Mouse (Mus musculus): ENCODE measurements at regions not wholly inside any gene's neighbourhood (a gene's known extent, or its start where the extent isn't known, plus 50 kb on each side); places are given as distances from the start of the nearest gene placed in this dataset.

DNA sequence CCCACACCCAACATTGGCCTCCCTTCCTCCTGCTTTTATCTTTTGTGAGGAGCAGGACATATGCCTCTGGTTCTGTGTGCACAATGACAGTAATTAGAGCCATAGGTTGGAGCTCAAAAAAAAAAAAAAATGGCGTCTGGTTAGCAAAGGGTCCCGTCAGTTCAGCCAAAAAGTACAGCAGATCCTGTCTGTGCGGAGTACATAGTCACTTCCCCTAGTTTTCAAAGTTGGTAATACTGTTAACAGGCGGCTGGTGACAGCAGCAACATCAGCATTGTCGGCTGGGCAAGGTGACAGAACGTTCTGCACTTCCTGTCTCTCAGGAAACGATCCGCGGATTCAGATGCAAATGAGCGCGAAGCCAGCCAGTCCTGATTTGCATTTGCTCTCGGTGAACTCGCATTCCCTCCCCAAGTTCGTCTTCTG lies 642.4 kb upstream of the Gm19410 start:
- Histone ChIP-seq H3K36me3 (ENCODE audit: insufficient read depth, low read length) (no peaks in the 10 kb centered on the region), H3K9me3 (ENCODE audit: low read length) (no peaks in the 10 kb centered on the region), H3K27ac (no peak overlapping the region), H3K4me1 (ENCODE audit: insufficient read depth, low read length) (peaks cover 8% of the 10 kb centered on the region; the same call in 1 of the 2 replicates), H3K4me3 (ENCODE audit: low read length) (peak overlapping the region; percentile 23), H3K4me2 (ENCODE audit: low read depth, low read length) (peak overlapping the region; percentile 50), H3K27me3 (ENCODE audit: insufficient read depth, low read length) (no peaks in the 10 kb centered on the region), H3K9ac (replicated peaks; ENCODE audit: low read length) (no peak overlapping the region)
- DNase-seq (ENCODE audit: low spot score) (peak; percentile 76), ATAC-seq (peak; percentile 66; the same call in 1 of the 2 replicates)
- peak; percentile 15; the same call in 1 of the 2 replicates for TF ChIP-seq CTCF (IDR thresholded peaks at IDR 0.05; ENCODE audit: low read depth)
- 2% methylated on average over 14 of the region's 14 CpGs for WGBS

DNA sequence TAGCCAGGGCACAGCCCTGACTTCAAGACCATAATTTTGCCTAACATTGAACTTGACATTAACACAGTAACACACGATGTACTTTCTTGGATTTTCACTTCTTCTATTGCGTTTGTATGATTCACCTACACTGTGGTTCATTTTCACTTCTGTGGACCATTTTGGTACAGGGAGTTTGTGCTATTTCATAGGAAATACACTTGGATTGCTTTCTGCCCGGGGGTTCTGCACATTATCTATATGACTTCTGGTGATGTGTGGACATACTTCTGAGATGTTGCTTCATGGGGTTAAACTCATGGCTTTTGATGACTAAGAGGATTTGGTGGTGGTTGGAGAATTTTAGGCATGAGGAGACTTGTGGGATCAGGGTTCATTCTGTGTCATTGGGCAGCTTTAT lies 640.4 kb upstream of the Gm19410 start:
- TF ChIP-seq CTCF (IDR thresholded peaks at IDR 0.05; ENCODE audit: low read depth), result no peak
- DNase-seq (ENCODE audit: low spot score) (no peak), ATAC-seq (no peak)
- Histone ChIP-seq H3K4me3 (ENCODE audit: low read length) (no peak overlapping the region), H3K9ac (replicated peaks; ENCODE audit: low read length) (no peak overlapping the region), H3K27me3 (ENCODE audit: insufficient read depth, low read length) (no peaks in the 10 kb centered on the region), H3K9me3 (ENCODE audit: low read length) (no peaks in the 10 kb centered on the region), H3K27ac (no peak overlapping the region), H3K4me1 (ENCODE audit: insufficient read depth, low read length) (peaks cover 8% of the 10 kb centered on the region; the same call in 1 of the 2 replicates), H3K36me3 (ENCODE audit: insufficient read depth, low read length) (no peaks in the 10 kb centered on the region), H3K4me2 (ENCODE audit: low read depth, low read length) (no peak overlapping the region)
- 97% methylated on average over 3 of the region's 3 CpGs for WGBS

DNA sequence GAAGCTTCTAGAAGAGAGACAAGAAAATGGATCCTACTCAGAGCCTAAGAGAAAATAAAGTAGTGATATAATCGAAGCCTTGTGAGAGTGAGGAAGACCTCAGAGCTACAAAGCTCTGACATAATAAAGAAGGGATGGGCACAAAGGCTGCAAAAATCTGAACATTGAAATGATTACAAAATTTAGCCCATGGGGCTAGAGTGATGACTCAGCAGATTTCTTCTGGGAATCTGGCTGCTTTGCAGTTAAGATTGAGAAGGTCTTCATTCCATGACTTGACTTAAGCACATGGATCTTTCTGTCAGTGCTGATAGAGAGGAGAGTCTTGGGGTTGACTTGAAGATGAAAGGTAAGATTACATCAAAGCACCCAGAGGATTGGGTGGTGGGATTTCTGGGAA lies 633.3 kb upstream of the Gm19410 start:
- no peak overlapping the region for H3K4me2 ChIP-seq (ENCODE audit: low read depth, low read length)
- no peak overlapping the region for H3K9ac ChIP-seq (replicated peaks; ENCODE audit: low read length)
- no peak for ATAC-seq
- DNase-seq (ENCODE audit: low spot score), result no peak
- H3K4me1 ChIP-seq (ENCODE audit: insufficient read depth, low read length), result no peaks in the 10 kb centered on the region
- H3K4me3 ChIP-seq (ENCODE audit: low read length), result no peak overlapping the region
- H3K27ac ChIP-seq, result no peak overlapping the region
- no peaks in the 10 kb centered on the region for H3K9me3 ChIP-seq (ENCODE audit: low read length)
- no peaks in the 10 kb centered on the region for H3K27me3 ChIP-seq (ENCODE audit: insufficient read depth, low read length)
- 88% methylated on average over 1 of the region's 1 CpGs for WGBS
- no peak for TF ChIP-seq CTCF (IDR thresholded peaks at IDR 0.05; ENCODE audit: low read depth)
- H3K36me3 ChIP-seq (ENCODE audit: insufficient read depth, low read length), result no peaks in the 10 kb centered on the region

DNA sequence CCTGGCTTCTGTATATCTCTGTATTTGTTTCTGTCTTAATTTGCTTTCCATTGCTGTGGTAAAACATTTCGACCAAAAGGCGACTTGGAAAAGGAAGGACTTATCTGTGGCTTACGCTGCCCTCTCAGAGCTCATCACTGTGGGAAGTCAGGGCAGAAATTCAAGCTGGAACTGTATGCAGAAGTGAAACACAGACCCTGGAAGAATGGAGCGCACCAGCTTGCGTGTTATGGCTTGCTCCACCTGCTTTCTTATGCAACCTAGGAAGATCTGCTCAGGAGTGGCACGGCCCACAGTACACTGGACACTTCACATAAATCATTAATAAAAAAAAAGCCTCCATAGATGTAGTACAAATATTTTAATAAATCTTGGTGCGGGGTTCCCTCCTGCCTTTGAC lies 630.0 kb upstream of the Gm19410 start:
- no peak overlapping the region for H3K9ac ChIP-seq (replicated peaks; ENCODE audit: low read length)
- H3K27me3 ChIP-seq (ENCODE audit: insufficient read depth, low read length), result no peaks in the 10 kb centered on the region
- WGBS, result 88% methylated on average over 7 of the region's 7 CpGs
- no peak overlapping the region for H3K27ac ChIP-seq
- no peaks in the 10 kb centered on the region for H3K9me3 ChIP-seq (ENCODE audit: low read length)
- DNase-seq (ENCODE audit: low spot score) (no peak), ATAC-seq (no peak)
- H3K4me3 ChIP-seq (ENCODE audit: low read length), result no peak overlapping the region
- H3K36me3 ChIP-seq (ENCODE audit: insufficient read depth, low read length), result no peaks in the 10 kb centered on the region
- no peaks in the 10 kb centered on the region for H3K4me1 ChIP-seq (ENCODE audit: insufficient read depth, low read length)
- no peak for TF ChIP-seq CTCF (IDR thresholded peaks at IDR 0.05; ENCODE audit: low read depth)
- no peak overlapping the region for H3K4me2 ChIP-seq (ENCODE audit: low read depth, low read length)

DNA sequence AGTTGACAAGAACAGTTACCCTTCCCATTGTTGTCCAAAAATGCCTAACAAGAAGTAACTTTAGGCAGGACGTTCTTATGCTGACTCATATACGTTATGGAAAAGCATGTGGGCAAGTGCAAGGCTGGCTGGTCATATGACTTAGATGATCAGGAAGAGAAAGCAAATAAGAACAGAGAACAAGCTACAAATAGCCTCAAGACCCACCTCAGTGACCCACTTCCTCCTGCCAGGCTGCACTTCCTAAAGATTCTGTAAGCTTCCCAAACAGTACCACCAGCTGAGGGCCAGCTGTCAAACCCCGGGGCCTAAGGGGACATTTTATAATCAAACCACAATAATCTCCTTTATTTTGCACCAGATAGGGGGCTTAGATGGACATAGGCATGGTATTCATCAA lies 628.9 kb upstream of the Gm19410 start:
- Histone ChIP-seq H3K4me2 (ENCODE audit: low read depth, low read length) (no peak overlapping the region), H3K27me3 (ENCODE audit: insufficient read depth, low read length) (no peaks in the 10 kb centered on the region), H3K9me3 (ENCODE audit: low read length) (no peaks in the 10 kb centered on the region), H3K36me3 (ENCODE audit: insufficient read depth, low read length) (no peaks in the 10 kb centered on the region), H3K9ac (replicated peaks; ENCODE audit: low read length) (no peak overlapping the region), H3K27ac (no peak overlapping the region), H3K4me1 (ENCODE audit: insufficient read depth, low read length) (no peaks in the 10 kb centered on the region), H3K4me3 (ENCODE audit: low read length) (no peak overlapping the region)
- ATAC-seq, result no peak
- no peak for DNase-seq (ENCODE audit: low spot score)
- TF ChIP-seq CTCF (IDR thresholded peaks at IDR 0.05; ENCODE audit: low read depth), result no peak
- WGBS, result 76% methylated on average over 3 of the region's 3 CpGs

DNA sequence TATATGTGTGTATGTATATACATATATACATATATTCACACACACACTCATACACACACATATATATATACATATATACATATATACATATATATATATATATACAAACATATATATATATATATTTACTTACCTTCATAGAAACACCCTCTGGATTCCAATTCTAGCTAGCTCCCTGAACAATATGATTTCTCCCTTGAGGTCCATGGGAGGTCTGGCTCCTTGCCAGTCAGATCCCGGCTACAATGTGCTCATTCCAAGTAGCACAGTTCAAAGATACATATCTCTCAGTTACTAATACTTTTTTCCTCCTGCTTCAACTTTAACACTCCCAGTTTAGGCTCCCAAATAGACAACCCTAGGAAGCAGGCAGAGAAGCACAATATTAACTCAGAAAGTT lies 624.8 kb upstream of the Gm19410 start:
- no peak for DNase-seq (ENCODE audit: low spot score)
- WGBS, result 48% methylated on average over 1 of the region's 1 CpGs

DNA sequence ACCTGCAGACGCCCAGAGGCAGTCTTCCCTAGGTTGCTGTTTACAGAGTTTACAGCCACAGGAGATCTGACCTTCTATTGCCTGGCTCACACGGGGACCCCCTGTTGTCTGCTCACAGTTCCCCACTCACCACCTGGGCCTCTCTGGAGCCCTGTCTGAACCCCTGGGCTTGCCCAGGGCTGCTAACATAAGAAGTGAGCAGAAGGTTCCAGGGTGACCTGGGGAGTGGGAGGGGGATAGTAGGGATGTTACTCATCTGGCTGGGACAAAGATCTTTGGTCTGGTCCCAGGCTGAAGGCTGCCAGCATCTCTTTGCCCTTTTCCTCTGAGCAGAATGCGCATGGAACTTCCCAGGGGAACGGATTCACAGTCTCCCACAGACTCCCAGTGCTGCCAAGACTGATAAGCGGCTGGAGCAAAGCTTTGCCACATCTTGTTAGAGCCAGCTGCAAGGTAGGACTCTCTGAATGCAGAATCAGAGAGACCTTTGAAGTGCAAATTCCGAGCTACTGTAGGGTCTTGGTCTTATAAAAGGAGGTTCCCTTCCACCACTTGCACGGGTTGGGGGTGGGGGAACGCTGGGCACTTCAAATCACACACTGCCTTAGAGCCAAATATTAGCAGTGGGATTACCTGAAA lies 622.5 kb upstream of the Gm19410 start:
- no peaks in the 10 kb centered on the region for H3K9me3 ChIP-seq (ENCODE audit: low read length)
- H3K4me1 ChIP-seq (ENCODE audit: insufficient read depth, low read length), result no peaks in the 10 kb centered on the region
- H3K36me3 ChIP-seq (ENCODE audit: insufficient read depth, low read length), result no peaks in the 10 kb centered on the region
- H3K4me3 ChIP-seq (ENCODE audit: low read length), result no peak overlapping the region
- ATAC-seq, result no peak
- TF ChIP-seq CTCF (IDR thresholded peaks at IDR 0.05; ENCODE audit: low read depth), result no peak
- peak; percentile 20 for DNase-seq (ENCODE audit: low spot score)
- no peak overlapping the region for H3K27ac ChIP-seq
- WGBS, result 35% methylated on average over 8 of the region's 8 CpGs
- H3K4me2 ChIP-seq (ENCODE audit: low read depth, low read length), result no peak overlapping the region
- H3K9ac ChIP-seq (replicated peaks; ENCODE audit: low read length), result no peak overlapping the region
- no peaks in the 10 kb centered on the region for H3K27me3 ChIP-seq (ENCODE audit: insufficient read depth, low read length)

More for the DNA sequence above, 624.8 kb upstream of the Gm19410 start:
- TF ChIP-seq CTCF (IDR thresholded peaks at IDR 0.05; ENCODE audit: low read depth), result no peak
- Histone ChIP-seq H3K4me3 (ENCODE audit: low read length) (no peak overlapping the region), H3K4me1 (ENCODE audit: insufficient read depth, low read length) (no peaks in the 10 kb centered on the region), H3K36me3 (ENCODE audit: insufficient read depth, low read length) (no peaks in the 10 kb centered on the region), H3K27me3 (ENCODE audit: insufficient read depth, low read length) (no peaks in the 10 kb centered on the region), H3K9me3 (ENCODE audit: low read length) (no peaks in the 10 kb centered on the region), H3K9ac (replicated peaks; ENCODE audit: low read length) (no peak overlapping the region), H3K27ac (no peak overlapping the region), H3K4me2 (ENCODE audit: low read depth, low read length) (no peak overlapping the region)
- ATAC-seq, result no peak
